Mouse (Mus musculus): ENCODE data around the gene Wnt4.

Gene Wnt4

DNA sequence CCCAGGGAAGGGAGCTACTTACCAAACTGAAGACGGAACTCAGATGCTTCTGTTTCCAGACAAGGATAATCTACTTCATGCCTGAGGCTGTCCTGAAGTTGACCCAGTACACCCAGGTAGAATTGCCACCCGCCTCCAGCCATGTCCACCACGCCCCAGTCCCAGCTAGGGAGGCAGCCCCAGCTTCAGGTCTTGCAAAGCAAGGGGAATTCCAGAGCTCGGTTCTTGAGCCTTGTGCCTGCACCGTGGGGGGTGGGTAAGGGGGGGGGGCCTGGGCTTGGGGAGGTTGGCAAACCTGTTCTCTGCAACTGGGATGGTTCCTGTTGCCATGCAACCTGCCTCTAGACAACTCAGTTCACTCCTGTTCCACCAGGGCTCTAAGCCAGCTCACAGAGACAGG, 2.1 kb downstream of the Wnt4 start:
- DNase-seq = no peak

GRCm38 (mm10) chr4:137281273-137281672, 4.0 kb downstream of the Wnt4 start:
- no peak for DNase-seq

DNA sequence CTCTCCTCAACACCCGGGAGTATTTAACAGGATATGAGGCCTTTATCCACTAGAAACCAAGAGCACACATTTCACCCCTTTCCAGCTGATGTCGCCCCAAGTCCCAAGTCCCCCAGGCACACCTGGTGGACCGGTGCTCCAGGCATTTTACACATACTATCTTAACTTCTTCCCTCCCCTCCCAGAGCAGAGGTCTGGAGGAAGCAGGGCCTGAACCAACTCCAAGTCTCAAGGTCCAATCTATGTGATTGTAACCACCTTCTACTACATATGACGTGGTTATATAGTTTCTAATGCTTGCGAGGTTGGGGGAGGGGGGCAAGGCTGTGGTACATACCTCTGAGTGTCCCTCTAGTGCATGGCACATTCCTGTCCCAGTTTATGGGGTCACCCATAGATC, 4.8 kb downstream of the Wnt4 start:
- no peak for DNase-seq

- no peak for DNase-seq
These were observed 5.5 kb downstream of the Wnt4 start for GRCm38 (mm10) chr4:137282584-137283406.

DNA sequence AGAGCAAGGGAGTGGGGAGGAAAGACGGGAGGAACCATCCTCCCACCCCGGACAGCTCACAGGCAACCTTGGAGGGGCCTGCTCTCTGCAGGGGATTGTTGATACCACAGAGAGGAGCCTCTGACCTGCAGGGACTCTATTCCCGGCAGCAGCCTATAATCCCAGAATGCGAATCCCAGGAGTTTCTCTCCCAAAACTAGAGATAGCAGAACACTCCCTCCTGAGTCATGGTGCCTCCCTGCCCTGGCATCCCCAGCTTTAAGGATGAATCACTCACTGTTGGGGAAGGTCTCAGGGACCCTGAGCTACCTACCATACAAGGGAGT, 6.1 kb downstream of the Wnt4 start:
- no peak for DNase-seq

- no peak for DNase-seq
These were observed 8.8 kb downstream of the Wnt4 start for GRCm38 (mm10) chr4:137285876-137286661.

GRCm38 (mm10) chr4:137286662-137286953, 9.3 kb downstream of the Wnt4 start:
- no peak for DNase-seq

DNA sequence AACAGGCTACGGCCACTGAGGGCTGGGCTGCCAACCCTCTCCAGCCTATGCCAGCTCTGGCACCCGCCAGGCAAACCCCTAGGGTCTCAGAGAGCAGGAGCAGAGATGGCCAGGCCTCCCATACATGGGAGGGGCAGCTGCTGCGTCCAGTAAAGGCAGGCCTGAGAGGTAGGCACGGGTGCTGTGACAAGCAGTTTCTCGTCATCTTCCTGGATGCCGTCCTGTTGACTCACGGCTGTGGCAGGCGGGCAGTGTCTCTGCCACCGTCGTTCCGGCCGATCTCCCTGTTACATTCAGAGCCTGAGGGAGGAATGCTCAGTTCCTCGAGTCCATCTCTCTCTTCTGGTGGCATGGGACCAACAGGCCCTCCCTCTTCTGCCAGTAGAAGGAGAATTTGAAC, 9.9 kb downstream of the Wnt4 start:
- DNase-seq = no peak

GRCm38 (mm10) chr4:137287818-137288217, 10.5 kb downstream of the Wnt4 start:
- peak; percentile 33 for DNase-seq

GRCm38 (mm10) chr4:137289701-137290100, 12.4 kb downstream of the Wnt4 start:
- DNase-seq = no peak

DNA sequence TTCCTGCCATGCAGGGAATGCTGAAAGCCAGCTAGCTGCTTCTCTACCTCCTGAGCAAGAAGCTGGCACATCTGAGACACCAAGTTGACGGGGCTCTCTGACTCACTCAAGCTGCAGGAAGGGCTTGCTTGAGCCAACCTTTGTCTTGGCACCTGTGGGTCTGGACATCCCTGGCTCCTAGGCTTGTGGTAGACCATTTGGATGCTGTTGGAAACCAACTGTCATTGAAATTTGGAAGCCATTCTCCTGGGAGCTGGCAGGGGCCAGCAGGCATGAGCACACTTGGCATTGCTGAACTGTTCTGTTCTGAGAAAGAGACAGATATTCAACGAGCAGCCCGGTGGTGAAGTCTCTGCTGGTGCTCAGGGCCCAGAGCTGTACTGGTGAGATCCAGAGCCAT, 13.0 kb downstream of the Wnt4 start:
- DNase-seq = no peak

- DNase-seq = no peak
These were observed 15.3 kb downstream of the Wnt4 start for GRCm38 (mm10) chr4:137292625-137293024.

- no peak for DNase-seq
These were observed 16.7 kb downstream of the Wnt4 start for GRCm38 (mm10) chr4:137294032-137294431.

DNA sequence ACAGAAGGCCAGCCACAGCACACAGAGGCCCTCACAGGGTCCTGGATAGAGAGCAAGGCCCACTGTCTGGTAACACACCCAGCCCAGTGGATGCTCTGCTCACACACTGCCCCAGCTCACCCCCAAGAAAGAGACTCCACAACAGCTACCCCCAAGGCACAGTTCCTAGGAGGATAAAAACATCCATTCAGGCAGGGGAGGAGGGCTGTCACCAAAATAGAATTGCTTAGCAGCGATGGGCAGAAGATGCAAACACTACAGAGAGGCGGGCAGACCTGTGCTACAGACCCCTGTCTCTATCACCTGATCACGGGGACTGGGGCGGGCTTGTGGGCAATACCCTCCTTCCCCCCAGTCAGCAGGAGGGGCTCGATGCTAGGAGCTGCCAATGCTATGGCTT, 17.2 kb downstream of the Wnt4 start:
- no peak for DNase-seq

DNA sequence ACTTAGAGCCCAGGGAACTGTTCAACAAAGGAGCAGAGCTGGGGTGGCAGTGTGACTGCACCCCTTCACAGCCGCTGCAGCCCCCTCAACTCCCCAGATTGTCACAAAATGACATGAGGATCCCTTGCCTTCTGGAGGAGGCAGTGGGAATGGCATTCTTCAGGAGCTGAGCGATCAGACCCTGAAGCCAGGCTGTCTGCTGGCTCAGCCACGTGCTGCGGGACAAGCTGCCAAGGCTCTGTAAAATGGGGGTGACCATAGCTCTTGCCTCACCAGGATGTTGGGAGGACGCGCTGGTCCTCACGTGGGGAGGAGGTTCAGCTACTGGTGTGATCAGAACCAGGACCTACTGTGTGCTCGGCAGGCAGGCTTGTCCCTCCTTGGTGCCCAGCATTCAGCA, 17.7 kb downstream of the Wnt4 start:
- no peak for DNase-seq

DNA sequence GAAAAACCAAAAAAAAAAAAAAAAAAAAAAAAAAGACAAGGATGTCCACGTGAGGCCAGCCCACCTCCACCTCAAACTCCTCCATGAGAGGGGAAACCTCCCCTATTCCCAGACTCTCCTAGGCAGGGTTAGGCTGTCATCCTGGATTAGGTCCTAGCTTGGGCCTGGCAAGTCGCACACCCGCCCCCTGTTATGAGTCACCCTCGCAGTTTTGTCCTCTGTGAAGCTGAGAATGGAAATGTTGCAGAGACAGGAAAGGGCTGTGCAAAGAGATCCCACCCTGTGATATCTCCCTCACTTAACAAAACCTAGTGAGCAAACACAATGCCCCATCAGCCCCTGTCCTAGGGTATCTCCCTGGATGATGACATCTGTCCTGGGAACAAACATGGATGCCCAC, 20.3 kb downstream of the Wnt4 start:
- DNase-seq = no peak

GRCm38 (mm10) chr4:137298406-137298805, 21.1 kb downstream of the Wnt4 start:
- no peak for DNase-seq

DNA sequence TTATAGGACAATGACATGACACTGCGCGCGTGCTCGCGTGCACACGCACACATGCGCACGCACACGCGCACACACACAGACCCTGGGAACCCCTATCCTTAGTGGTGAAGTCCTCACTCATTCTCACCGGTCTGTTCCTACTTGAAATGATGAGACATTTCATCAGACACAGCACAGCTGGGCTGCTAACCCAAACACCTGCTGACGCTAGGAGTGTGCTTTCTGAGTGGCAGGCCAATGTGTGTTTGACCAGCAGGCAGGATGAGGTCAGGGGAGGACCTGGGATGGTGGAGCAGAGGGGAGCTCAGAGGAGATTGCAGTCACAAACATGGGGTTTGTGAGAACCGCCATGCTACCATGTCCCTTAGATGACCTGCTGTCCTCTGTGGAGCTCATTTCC, 22.9 kb downstream of the Wnt4 start:
- DNase-seq = no peak

DNA sequence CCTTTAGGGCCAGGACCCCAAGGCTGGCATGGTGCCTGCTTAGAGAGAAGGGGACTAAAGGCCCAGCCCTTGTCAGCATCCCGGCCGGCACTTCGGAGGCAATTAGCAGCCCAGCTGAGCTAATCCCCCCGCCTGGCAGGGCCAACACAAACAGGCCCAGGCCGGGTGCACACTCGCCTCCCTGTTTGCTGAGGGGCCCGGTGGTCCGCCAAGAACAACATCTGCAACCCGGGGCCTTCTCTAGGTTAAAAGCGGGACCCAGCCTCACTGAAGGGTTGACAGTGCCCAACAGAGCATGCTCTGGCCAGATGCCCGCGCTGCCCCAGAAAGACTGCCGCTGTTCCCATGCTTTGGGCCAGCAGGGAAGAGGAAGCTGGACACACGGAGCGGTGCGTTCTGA, 24.3 kb downstream of the Wnt4 start:
- DNase-seq = no peak

DNA sequence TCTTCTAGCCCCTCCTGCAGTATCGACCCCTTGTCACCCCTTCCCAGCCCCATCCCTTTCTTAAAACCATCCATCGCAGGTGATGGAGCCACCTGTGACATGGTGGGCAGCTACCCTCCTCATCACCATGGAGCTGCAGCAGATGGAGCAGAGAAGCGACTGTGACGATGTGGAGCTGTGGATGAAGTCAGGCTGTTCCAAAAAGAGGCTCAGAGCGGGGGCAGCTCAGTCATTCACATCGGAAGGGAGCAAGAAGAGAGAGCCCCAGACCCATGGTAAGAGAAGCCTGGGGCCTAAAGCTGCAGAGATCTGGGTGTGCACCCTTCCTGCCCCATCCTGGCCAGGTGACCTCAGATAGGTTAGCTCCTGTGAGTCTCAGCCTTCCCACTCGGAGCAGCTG, 26.8 kb downstream of the Wnt4 start:
- DNase-seq = no peak

DNA sequence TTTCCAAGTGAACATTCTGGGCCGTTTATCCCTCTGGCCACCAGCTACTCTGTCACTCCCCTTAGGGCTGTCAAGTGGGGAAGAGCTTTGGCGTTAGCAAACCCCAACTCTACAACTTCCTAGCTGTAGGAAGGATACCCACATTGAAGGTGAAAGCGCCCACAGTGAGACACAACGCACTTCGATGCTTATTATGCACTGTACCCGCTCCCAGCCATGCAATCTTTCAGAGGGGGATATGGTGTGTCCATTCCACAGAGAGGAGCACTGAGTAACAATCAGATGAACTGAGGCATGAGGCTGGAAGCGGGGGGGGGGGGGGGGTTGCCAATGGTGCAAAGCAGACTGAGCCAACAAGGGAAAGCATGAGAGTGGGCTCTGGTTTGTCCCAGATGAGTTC, 27.8 kb downstream of the Wnt4 start:
- no peak for DNase-seq

- no peak for DNase-seq
These were observed 28.7 kb downstream of the Wnt4 start for GRCm38 (mm10) chr4:137305831-137306576.

DNA sequence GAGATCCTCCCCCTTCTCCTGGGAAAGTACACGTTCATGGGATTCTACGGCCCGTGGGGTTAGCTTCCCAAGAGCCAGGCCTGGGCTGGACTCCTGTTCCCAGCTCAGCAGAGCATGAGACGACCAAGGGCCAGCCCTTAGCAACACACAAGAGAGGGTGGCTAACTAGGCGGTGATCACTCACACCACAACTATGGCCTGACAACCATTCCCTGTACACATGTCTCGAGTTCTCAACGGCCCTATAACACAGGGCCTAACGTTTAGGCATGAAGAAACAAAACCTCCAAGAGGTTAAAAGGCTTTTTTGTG, 29.2 kb downstream of the Wnt4 start:
- no peak for DNase-seq

DNA sequence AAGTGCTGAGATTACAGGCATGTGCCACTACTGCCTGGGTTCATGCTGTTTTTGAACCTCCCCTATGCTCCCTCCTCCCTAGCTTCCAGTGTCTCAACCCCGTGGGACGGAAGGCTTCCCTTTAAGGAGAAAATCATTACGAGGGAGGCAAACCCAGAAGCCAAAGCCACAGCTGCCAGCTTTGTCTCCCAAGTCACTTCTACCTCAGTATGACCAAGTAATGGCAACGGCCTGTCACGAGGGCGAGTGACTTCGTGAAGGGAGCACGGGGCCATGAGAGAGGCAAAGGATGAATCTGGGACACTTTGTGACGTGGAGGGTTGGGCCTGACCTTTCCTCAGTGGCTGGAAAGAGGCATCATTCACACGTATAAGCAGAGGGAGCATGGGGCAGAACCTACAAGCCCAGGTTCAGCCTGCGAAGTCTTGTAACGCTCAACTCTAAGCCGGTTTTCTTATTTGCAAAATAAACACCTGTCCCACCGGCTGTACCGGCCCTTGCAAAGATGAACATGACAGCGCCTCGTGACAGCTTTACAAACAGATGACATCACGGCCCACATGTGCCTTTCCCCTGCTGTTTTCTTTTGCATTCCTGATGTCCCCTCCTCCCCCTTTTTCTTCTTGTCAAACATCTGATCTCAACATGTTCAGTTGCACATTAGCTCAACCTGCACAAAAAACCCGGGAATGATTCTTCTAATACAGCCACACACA, 29.9 kb downstream of the Wnt4 start:
- DNase-seq = no peak

Data from thymus, postnatal 25 days (tissue).